Mouse (Mus musculus): ENCODE results near the gene Gm49388.

GRCm38 (mm10) chr7:127769651-127770038 lies 15.8 kb upstream of the Gm49388 start, which contains the start of gene Orai3:
- TF ChIP-seq CTCF (IDR thresholded peaks at IDR 0.05; ENCODE audit: low read depth) = no peak
- 0 out of 2 replicates have a peak, but pooled peaks have one; percentile 47 for TF ChIP-seq EP300 (IDR thresholded peaks at IDR 0.05; ENCODE audit: low read depth)
